In genomic region chr1:152462348-152462747, GRCm38 (mm10) we compare ENCODE assay signal across 11 mouse cellular contexts.
A peak's percentile ranks its signal among the peaks of the same experiment; 100 is the strongest.
DNase-seq lines count a peak whose midpoint lies in the region; ATAC-seq and TF ChIP-seq lines count a peak whose summit lies in the region.
"Had no signal": no experiment of that assay in that cellular context is flagged by ENCODE, and none has a peak within 500 bp of the region (broad histone marks: within the 10 kb centered on the region; RNA-seq: fewer than 3 reads in every experiment).

No protein-coding gene starts in this region.

- H3K27ac ChIP-seq in gastrocnemius, adult 2 months, result peak overlapping the region; percentile 80
- peak overlapping the region; percentile 79 for H3K27ac ChIP-seq in heart, embryonic 13.5 days (replicated peaks)
- peak overlapping the region; percentile 65 for H3K27ac ChIP-seq in lung, embryonic 16.5 days (ENCODE audit: low read length)

- H3K9me3 ChIP-seq in heart, embryonic 13.5 days, result no peaks in the 10 kb centered on the region
- no peaks in the 10 kb centered on the region for H3K9me3 ChIP-seq in lung, embryonic 16.5 days (ENCODE audit: control insufficient read depth, low read length)

- no peaks in the 10 kb centered on the region for H3K36me3 ChIP-seq in heart, embryonic 13.5 days
- no peaks in the 10 kb centered on the region for H3K36me3 ChIP-seq in lung, embryonic 16.5 days (ENCODE audit: control insufficient read depth, insufficient read depth, low read length)

- no peak for TF ChIP-seq CTCF in gastrocnemius, adult 2 months (IDR thresholded peaks at IDR 0.05)

- ATAC-seq in heart, embryonic 13.5 days (ENCODE audit: extremely low read depth, insufficient number of reproducible peaks, low FRiP score, low TSS enrichment), result no peak
- ATAC-seq in lung, embryonic 16.5 days (ENCODE audit: low read depth), result peak; percentile 68
- ATAC-seq: activated CD4-positive, CD25-positive, alpha-beta regulatory T cell, adult 4 months; CD4-positive, CD25-positive, alpha-beta regulatory T cell, adult 4 months had no signal

- H3K4me1 ChIP-seq in heart, embryonic 13.5 days, result peaks cover 34% of the 10 kb centered on the region
- H3K4me1 ChIP-seq in lung, embryonic 16.5 days (replicated peaks; ENCODE audit: control insufficient read depth, insufficient read depth, low read length), result peaks cover 8% of the 10 kb centered on the region

- peak; percentile 45 for DNase-seq in gastrocnemius, adult 2 months
- no peak for DNase-seq in gastrocnemius, postnatal 4 days (ENCODE audit: low spot score in 2 of 2)
- peak; percentile 27 for DNase-seq in Muller cell, postnatal 12 days (ENCODE audit: inconsistent ontology term)
- DNase-seq in spleen, postnatal 10 days (ENCODE audit: low spot score in 2 of 2), result no peak
- no peak for DNase-seq in cerebellum, adult 9-11 months
- no peak for DNase-seq in T-cell, adult 2 months (ENCODE audit: low spot score)
- DNase-seq: right cerebral cortex, postnatal 4 days had no signal

- intact Hi-C loops in gastrocnemius, adult 2 months (cut with DNase I), result loop anchor here (5.0 kb wide), 1 partner anchor 35 kb away; no protein-coding TSS in a partner anchor

- H3K27me3 ChIP-seq in heart, embryonic 13.5 days (replicated peaks), result no peaks in the 10 kb centered on the region
- no peaks in the 10 kb centered on the region for H3K27me3 ChIP-seq in lung, embryonic 16.5 days (ENCODE audit: control insufficient read depth, insufficient read depth, low read depth, low read length)

- H3K4me2 ChIP-seq in heart, embryonic 13.5 days, result no peak overlapping the region
- no peak overlapping the region for H3K4me2 ChIP-seq in lung, embryonic 16.5 days (ENCODE audit: low read depth, low read length)

- WGBS in heart, embryonic 13.5 days, result 59% methylated on average over 7 of the region's 7 CpGs
- 64% methylated on average over 7 of the region's 7 CpGs for WGBS in lung, embryonic 16.5 days

- no peak overlapping the region for H3K4me3 ChIP-seq in gastrocnemius, adult 2 months
- no peak overlapping the region for H3K4me3 ChIP-seq in heart, embryonic 13.5 days
- no peak overlapping the region for H3K4me3 ChIP-seq in lung, embryonic 16.5 days (ENCODE audit: low read length)

- H3K9ac ChIP-seq in heart, embryonic 13.5 days, result 0 out of 2 replicates have a peak overlapping the region, but pooled peaks have one; percentile 2
- no peak overlapping the region for H3K9ac ChIP-seq in lung, embryonic 16.5 days (ENCODE audit: low read length)

Comparison
In these comparisons a context has a peak if more than half of its experiments do, and no peak if none do; other contexts are left out.
1. DNase-seq: peak in gastrocnemius, adult 2 months (single experiment) and Muller cell, postnatal 12 days (single experiment); none in gastrocnemius, postnatal 4 days (0 of 2), spleen, postnatal 10 days (0 of 2), cerebellum, adult 9-11 months (single experiment) and T-cell, adult 2 months (single experiment).
2. Peak in every context shown above with its lines, with median percentiles within 50 percentile points of each other: H3K27ac ChIP-seq.